Mouse (Mus musculus): ENCODE measurements around the gene Hirip3. TPM values are rescaled to one million over a fixed set of nuclear protein-coding genes. Genes with fewer than 3 reads are reported as not detected.

The Hirip3 gene
- polyA plus RNA-seq, 1 experiment from 2014 or later = 8.4 TPM

- peak; percentile 92 for TF ChIP-seq CTCF (IDR thresholded peaks at IDR 0.05)
- TF ChIP-seq EP300 (IDR thresholded peaks at IDR 0.05) = no peak
- Histone ChIP-seq H3K4me1 (ENCODE audit: insufficient read depth, low read depth, low read length) (no peaks in the 10 kb centered on the region), H3K27me3 (replicated peaks; ENCODE audit: insufficient read depth, low read length) (no peaks in the 10 kb centered on the region), H3K36me3 (ENCODE audit: insufficient read depth, low read length) (no peaks in the 10 kb centered on the region), H3K4me3 (ENCODE audit: low read depth, low read length) (0 out of 2 replicates have a peak overlapping the region, but pooled peaks have one; percentile 14), H3K27ac (ENCODE audit: low read length) (no peak overlapping the region), H3K4me2 (replicated peaks; ENCODE audit: low read depth, low read length) (peak overlapping the region; percentile 49), H3K9me3 (ENCODE audit: low read length) (no peaks in the 10 kb centered on the region), H3K9ac (replicated peaks; ENCODE audit: low read depth) (no peak overlapping the region)
- DNase-seq (ENCODE audit: low spot score) (peak; percentile 91), ATAC-seq (peak; percentile 94)
- WGBS = 2% methylated on average over 21 of the region's 21 CpGs
These were observed 29.7 kb upstream of the Hirip3 start for GRCm38 (mm10) chr7:126832036-126832598.

- Histone ChIP-seq H3K4me3 (ENCODE audit: low read depth, low read length) (no peak overlapping the region), H3K9ac (replicated peaks; ENCODE audit: low read depth) (no peak overlapping the region), H3K27me3 (replicated peaks; ENCODE audit: insufficient read depth, low read length) (no peaks in the 10 kb centered on the region), H3K27ac (ENCODE audit: low read length) (no peak overlapping the region), H3K4me2 (replicated peaks; ENCODE audit: low read depth, low read length) (no peak overlapping the region), H3K9me3 (ENCODE audit: low read length) (no peaks in the 10 kb centered on the region), H3K36me3 (ENCODE audit: insufficient read depth, low read length) (no peaks in the 10 kb centered on the region), H3K4me1 (ENCODE audit: insufficient read depth, low read depth, low read length) (no peaks in the 10 kb centered on the region)
- ATAC-seq (no peak), DNase-seq (ENCODE audit: low spot score) (no peak)
- 95% methylated on average over 1 of the region's 1 CpGs for WGBS
- TF ChIP-seq EP300 (IDR thresholded peaks at IDR 0.05) (no peak), CTCF (IDR thresholded peaks at IDR 0.05) (no peak)
These were observed 28.5 kb upstream of the Hirip3 start for GRCm38 (mm10) chr7:126833294-126833693.

GRCm38 (mm10) chr7:126843276-126843675 lies 18.5 kb upstream of the Hirip3 start:
- Histone ChIP-seq H3K36me3 (ENCODE audit: insufficient read depth, low read length) (no peaks in the 10 kb centered on the region), H3K9ac (replicated peaks; ENCODE audit: low read depth) (no peak overlapping the region), H3K27ac (ENCODE audit: low read length) (no peak overlapping the region), H3K27me3 (replicated peaks; ENCODE audit: insufficient read depth, low read length) (0 out of 2 replicates have a peak, but pooled peaks cover 10% of the 10 kb centered on the region), H3K4me3 (ENCODE audit: low read depth, low read length) (no peak overlapping the region), H3K9me3 (ENCODE audit: low read length) (no peaks in the 10 kb centered on the region), H3K4me2 (replicated peaks; ENCODE audit: low read depth, low read length) (no peak overlapping the region), H3K4me1 (ENCODE audit: insufficient read depth, low read depth, low read length) (no peaks in the 10 kb centered on the region)
- no peak for ATAC-seq
- 67% methylated on average over 9 of the region's 9 CpGs for WGBS
- no peak for DNase-seq (ENCODE audit: low spot score)
- no peak for TF ChIP-seq CTCF (IDR thresholded peaks at IDR 0.05)
- TF ChIP-seq EP300 (IDR thresholded peaks at IDR 0.05) = no peak

- 89% methylated on average over 2 of the region's 2 CpGs for WGBS
- no peaks in the 10 kb centered on the region for H3K36me3 ChIP-seq (ENCODE audit: insufficient read depth, low read length)
- no peak for TF ChIP-seq EP300 (IDR thresholded peaks at IDR 0.05)
- TF ChIP-seq CTCF (IDR thresholded peaks at IDR 0.05) = no peak
These were observed 16.3 kb upstream of the Hirip3 start for GRCm38 (mm10) chr7:126845516-126845915.

GRCm38 (mm10) chr7:126847116-126847420 lies 14.7 kb upstream of the Hirip3 start, which contains the start of gene Doc2a:
Gene Doc2a (plus strand): TSS chr7:126847416.
- H3K9ac ChIP-seq (replicated peaks; ENCODE audit: low read depth) = no peak within 1 kb of the TSS
- no peak for ATAC-seq

More at GRCm38 (mm10) chr7:126845516-126845915, 16.3 kb upstream of the Hirip3 start:
- Histone ChIP-seq H3K9me3 (ENCODE audit: low read length) (no peaks in the 10 kb centered on the region), H3K4me2 (replicated peaks; ENCODE audit: low read depth, low read length) (no peak overlapping the region), H3K4me3 (ENCODE audit: low read depth, low read length) (no peak overlapping the region), H3K27ac (ENCODE audit: low read length) (no peak overlapping the region), H3K4me1 (ENCODE audit: insufficient read depth, low read depth, low read length) (no peaks in the 10 kb centered on the region), H3K27me3 (replicated peaks; ENCODE audit: insufficient read depth, low read length) (0 out of 2 replicates have a peak, but pooled peaks cover 22% of the 10 kb centered on the region), H3K9ac (replicated peaks; ENCODE audit: low read depth) (no peak overlapping the region)
- no peak for DNase-seq (ENCODE audit: low spot score)
- ATAC-seq = no peak

GRCm38 (mm10) chr7:126847421-126848398 lies 14.1 kb upstream of the Hirip3 start:
- peak overlapping the region; percentile 95 for H3K4me2 ChIP-seq (replicated peaks; ENCODE audit: low read depth, low read length)
- TF ChIP-seq EP300 (IDR thresholded peaks at IDR 0.05) (no peak), CTCF (IDR thresholded peaks at IDR 0.05) (no peak)
- no peaks in the 10 kb centered on the region for H3K9me3 ChIP-seq (ENCODE audit: low read length)
- WGBS = 1% methylated on average over 55 of the region's 74 CpGs
- H3K4me1 ChIP-seq (ENCODE audit: insufficient read depth, low read depth, low read length) = no peaks in the 10 kb centered on the region
- 0 out of 2 replicates have a peak, but pooled peaks cover under 1% of the 10 kb centered on the region for H3K36me3 ChIP-seq (ENCODE audit: insufficient read depth, low read length)
- H3K27me3 ChIP-seq (replicated peaks; ENCODE audit: insufficient read depth, low read length) = 0 out of 2 replicates have a peak, but pooled peaks cover 22% of the 10 kb centered on the region
- no peak overlapping the region for H3K27ac ChIP-seq (ENCODE audit: low read length)
- DNase-seq (ENCODE audit: low spot score) = peak; percentile 17
- H3K9ac ChIP-seq (replicated peaks; ENCODE audit: low read depth) = no peak overlapping the region
- peak overlapping the region; percentile 46 for H3K4me3 ChIP-seq (ENCODE audit: low read depth, low read length)
- peak; percentile 49 for ATAC-seq

More at GRCm38 (mm10) chr7:126847116-126847420, 14.7 kb upstream of the Hirip3 start, which contains the start of gene Doc2a:
- H3K27me3 ChIP-seq (replicated peaks; ENCODE audit: insufficient read depth, low read length) = 0 out of 2 replicates have a peak, but pooled peaks cover 22% of the 10 kb centered on the region
- TF ChIP-seq CTCF (IDR thresholded peaks at IDR 0.05) (no peak), EP300 (IDR thresholded peaks at IDR 0.05) (no peak)
- no peaks in the 10 kb centered on the region for H3K36me3 ChIP-seq (ENCODE audit: insufficient read depth, low read length)
- 28% methylated on average over 4 of the region's 4 CpGs for WGBS
- no peak within 1 kb of the TSS for H3K27ac ChIP-seq (ENCODE audit: low read length)
- H3K9me3 ChIP-seq (ENCODE audit: low read length) = no peaks in the 10 kb centered on the region
- no peak for DNase-seq (ENCODE audit: low spot score)
- H3K4me3 ChIP-seq (ENCODE audit: low read depth, low read length) = peak within 1 kb of the TSS; percentile 46
- H3K4me2 ChIP-seq (replicated peaks; ENCODE audit: low read depth, low read length) = peak within 1 kb of the TSS; percentile 95
- no peaks in the 10 kb centered on the region for H3K4me1 ChIP-seq (ENCODE audit: insufficient read depth, low read depth, low read length)
